Mouse (Mus musculus) heart, embryonic 16.5 days (tissue): ENCODE results near the gene Gm3448. TPM values are rescaled to one million over a fixed set of nuclear protein-coding genes. Genes with fewer than 3 reads are reported as not detected.
"Not testable (repeated sequence)": the region's sequence is repeated elsewhere in the genome, so short reads cannot be mapped to it uniquely, and the experiment has no call there.

Experiments
- ATAC-seq: fragments of 200-750 bp; cut with Nextera tagmentation; replicated peaks from 2 replicates; pipeline ENCODE4 v1.8.0; 2017; ENCODE audit warnings: moderate number of reproducible peaks; ENCODE audit not compliant: insufficient read depth, low FRiP score; ENCODE audit errors: extremely low read depth
- H3K27ac ChIP-seq: fragments of 300-500 bp; sonication (generic); 2 replicates; pipeline ENCODE4 v1.5.1; 2014; ENCODE audit warnings: mild to moderate bottlenecking, low read length, control low read depth, moderate library complexity
- H3K27me3 ChIP-seq: fragments of 300-500 bp; sonication (generic); 2 replicates; pipeline ENCODE4 v1.6.1; 2014; ENCODE audit warnings: low read length, mixed read lengths; ENCODE audit not compliant: control insufficient read depth, insufficient read depth
- H3K36me3 ChIP-seq: fragments of 300-500 bp; sonication (generic); 2 replicates; pipeline ENCODE4 v1.6.1; 2014; ENCODE audit not compliant: control insufficient read depth, insufficient read depth
- H3K4me1 ChIP-seq: fragments of 300-500 bp; sonication (generic); 2 replicates; pipeline ENCODE4 v1.6.1; 2014; ENCODE audit warnings: low read length, mixed read lengths; ENCODE audit not compliant: control insufficient read depth, insufficient read depth
- H3K4me2 ChIP-seq: fragments of 300-500 bp; sonication (generic); 2 replicates; pipeline ENCODE4 v1.6.1; 2014; ENCODE audit warnings: low read depth, mild to moderate bottlenecking, control low read depth, low read length
- H3K4me3 ChIP-seq: fragments of 300-500 bp; sonication (generic); 2 replicates; pipeline ENCODE4 v1.5.1; 2014; ENCODE audit warnings: mild to moderate bottlenecking, control low read depth, low read length
- H3K9ac ChIP-seq: fragments of 300-500 bp; sonication (generic); 2 replicates; pipeline ENCODE4 v1.6.1; 2014; ENCODE audit warnings: low read length, control low read depth
- H3K9me3 ChIP-seq: fragments of 300-500 bp; sonication (generic); replicated peaks from 2 replicates; pipeline ENCODE4 v1.6.1; 2016; ENCODE audit warnings: low read length; ENCODE audit not compliant: control insufficient read depth
- WGBS: fragments of 180-500 bp; shearing (Covaris S2); extraction: QIAGEN DNeasy Blood & Tissue Kit; methylation state at CpG from one replicate; pipeline ENCODE4 v1.1.7; 2014; 5-methylcytosine and 5-hydroxymethylcytosine counted together
- polyA plus RNA-seq: library from polyadenylated mRNA; unstranded; fragments of >200 nt; fragmentation: Nextera tagmentation; extraction: Ambion mirVana; gene quantifications from 2 replicates; pipeline ENCODE4 v1.2.1, GENCODE M21; 2015

Gm3448 gene
- polyA plus RNA-seq, 1 experiment from 2014 or later, result 2.0 TPM

DNA sequence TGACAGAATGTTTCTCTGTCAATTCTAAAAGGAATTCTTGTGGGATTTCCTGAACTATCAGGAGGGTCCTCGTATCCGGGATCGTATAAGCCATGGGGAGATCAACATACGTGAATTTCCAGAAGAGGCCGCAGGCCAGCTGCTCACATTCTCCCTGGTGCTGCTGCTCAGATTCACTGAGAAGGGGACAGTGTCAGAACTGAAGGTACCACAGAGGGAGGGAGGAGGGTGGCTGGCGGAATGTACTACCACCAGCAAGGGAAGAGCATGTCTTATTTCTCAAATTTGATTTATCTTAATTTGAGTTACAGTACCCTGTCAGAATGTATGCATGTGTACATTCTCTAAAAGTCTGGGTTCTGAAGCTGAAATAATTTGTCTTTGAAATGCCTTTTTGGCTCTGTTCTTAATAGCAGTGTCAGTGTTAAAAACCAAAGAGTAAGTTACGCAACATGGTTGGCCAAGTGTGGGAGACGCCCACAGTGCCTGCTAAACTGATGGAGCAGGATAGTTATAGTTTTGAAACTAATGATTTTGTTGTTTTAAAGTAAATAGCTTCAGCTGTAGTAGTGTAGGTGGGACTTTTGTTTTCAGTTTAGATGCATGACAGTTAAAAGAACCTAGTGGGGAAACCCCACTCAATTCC, 12.0 kb upstream of the Gm3448 start:
- ATAC-seq, H3K4me2 ChIP-seq, H3K9me3 ChIP-seq, H3K4me1 ChIP-seq, H3K4me3 ChIP-seq, H3K36me3 ChIP-seq, H3K27ac ChIP-seq, H3K27me3 ChIP-seq, H3K9ac ChIP-seq: not testable (repeated sequence)
- 94% methylated on average over 5 of the region's 8 CpGs for WGBS

DNA sequence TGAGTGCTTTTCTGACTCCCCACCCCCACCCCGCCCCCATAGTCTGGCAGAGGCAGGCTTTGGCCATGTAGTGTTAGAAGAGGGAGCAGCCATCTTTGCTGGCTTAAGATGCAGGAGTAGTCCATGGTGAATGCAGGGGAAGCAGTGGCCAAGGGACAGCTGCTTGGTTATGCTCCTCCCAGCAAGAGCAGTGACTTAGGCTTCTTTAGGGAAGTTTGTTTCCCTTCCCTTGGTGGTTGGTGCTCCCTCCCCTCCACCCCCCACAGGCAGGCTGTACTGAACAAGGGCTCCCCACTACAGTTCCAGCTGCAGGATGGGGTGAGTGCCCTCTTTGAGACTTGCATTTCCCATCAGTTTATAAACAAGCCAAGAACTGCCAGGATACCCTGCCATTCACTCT, 11.4 kb upstream of the Gm3448 start:
- ATAC-seq, H3K36me3 ChIP-seq, H3K9ac ChIP-seq, H3K27ac ChIP-seq, H3K4me3 ChIP-seq, H3K27me3 ChIP-seq, H3K4me1 ChIP-seq, H3K4me2 ChIP-seq, H3K9me3 ChIP-seq: not testable (repeated sequence)
- WGBS, result 38% methylated on average over 1 of the region's 1 CpGs

DNA sequence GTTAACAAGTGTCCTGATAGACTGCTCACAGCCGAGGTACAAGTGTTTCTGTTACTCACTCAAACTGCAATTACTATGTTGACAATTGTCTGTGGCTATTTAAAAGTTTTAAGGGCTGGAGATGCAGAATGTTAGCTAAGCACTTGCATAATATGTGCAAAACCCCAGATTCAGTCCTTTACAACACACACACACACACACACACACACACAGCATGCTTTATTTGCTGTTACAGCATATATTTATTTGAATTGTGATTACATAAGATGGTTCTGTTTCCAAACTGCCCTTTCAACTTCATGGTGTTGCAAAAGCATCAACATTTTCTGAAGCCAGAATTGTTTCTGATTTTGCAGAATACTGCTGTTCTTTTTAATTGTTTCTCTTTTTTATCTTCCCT, 9.0 kb upstream of the Gm3448 start:
- not testable (repeated sequence) for H3K4me1 ChIP-seq, H3K4me2 ChIP-seq, ATAC-seq, H3K36me3 ChIP-seq, H3K27me3 ChIP-seq, H3K4me3 ChIP-seq, H3K9me3 ChIP-seq, H3K9ac ChIP-seq, H3K27ac ChIP-seq
- no CpG with 5 or more reads among the region's 1 CpGs for WGBS

DNA sequence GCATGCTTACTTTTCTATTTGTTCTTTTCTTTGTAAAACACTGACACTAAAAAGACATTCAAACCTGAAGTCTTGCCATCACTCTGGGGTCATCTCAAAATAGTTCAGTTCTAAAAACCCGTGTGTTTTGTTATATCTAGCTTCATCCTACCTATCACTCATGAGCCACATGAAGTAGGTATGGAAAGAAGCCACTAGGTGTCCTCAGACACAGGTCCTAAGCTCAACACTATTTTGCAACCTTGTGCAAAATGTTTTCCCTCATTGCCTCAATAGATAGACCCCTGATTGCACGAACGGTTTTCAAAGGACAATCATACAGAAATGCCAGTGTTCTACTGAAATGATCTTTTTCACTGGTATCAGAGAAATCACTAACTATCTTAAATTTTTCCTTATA, 882 bp downstream of the Gm3448 start:
- ATAC-seq, H3K27ac ChIP-seq, H3K36me3 ChIP-seq, H3K27me3 ChIP-seq, H3K9me3 ChIP-seq, H3K4me3 ChIP-seq, H3K9ac ChIP-seq, H3K4me2 ChIP-seq, H3K4me1 ChIP-seq: not testable (repeated sequence)
- WGBS, result no CpG with 5 or more reads among the region's 3 CpGs

DNA sequence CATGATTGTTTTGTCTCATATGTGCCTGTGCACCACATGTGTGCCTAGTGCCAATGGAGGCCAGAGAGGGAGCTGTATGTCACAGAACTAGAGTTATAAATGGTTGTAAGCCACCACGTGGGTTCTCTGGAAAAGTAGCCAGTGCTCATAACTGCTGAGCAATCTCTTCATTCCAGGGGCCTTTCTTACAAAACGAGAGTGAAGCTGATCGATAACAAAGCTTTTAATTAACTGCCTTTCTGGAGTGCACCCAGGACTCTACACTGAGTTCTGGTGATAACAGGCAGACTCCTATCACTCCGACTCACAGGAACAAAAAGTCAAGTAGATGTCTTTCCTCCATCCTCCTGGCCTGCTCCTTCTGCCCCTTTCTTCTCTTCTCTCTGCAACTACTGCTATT, 9.9 kb downstream of the Gm3448 start:
- WGBS, result no CpG with 5 or more reads among the region's 4 CpGs
- ATAC-seq, result not testable (repeated sequence)

DNA sequence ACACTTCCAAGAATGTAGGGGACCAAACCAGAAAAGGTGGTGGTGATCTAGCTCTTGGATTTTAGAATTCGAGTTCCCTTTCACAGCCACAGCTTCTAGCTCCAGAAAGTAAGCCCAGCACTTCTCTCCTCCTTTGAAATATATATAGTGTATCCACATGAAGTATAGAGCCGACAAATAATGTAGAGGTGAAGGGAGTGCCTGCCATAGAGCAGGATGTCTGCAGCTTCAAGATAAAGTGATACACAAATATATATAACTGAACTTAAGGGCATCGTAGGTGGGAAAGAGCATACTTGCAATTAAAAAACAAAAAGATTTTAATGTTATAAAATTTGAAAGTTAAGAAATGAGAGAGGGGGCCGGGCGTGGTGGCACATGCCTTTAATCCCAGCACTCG, 15.8 kb downstream of the Gm3448 start:
- H3K4me1 ChIP-seq, H3K27ac ChIP-seq, ATAC-seq, H3K9me3 ChIP-seq, H3K36me3 ChIP-seq, H3K9ac ChIP-seq, H3K4me3 ChIP-seq, H3K27me3 ChIP-seq, H3K4me2 ChIP-seq: not testable (repeated sequence)
- no CpG with 5 or more reads among the region's 6 CpGs for WGBS

More for the DNA sequence above, 9.9 kb downstream of the Gm3448 start:
- not testable (repeated sequence) for H3K4me1 ChIP-seq, H3K36me3 ChIP-seq, H3K4me3 ChIP-seq, H3K9ac ChIP-seq, H3K27ac ChIP-seq, H3K27me3 ChIP-seq, H3K4me2 ChIP-seq, H3K9me3 ChIP-seq

DNA sequence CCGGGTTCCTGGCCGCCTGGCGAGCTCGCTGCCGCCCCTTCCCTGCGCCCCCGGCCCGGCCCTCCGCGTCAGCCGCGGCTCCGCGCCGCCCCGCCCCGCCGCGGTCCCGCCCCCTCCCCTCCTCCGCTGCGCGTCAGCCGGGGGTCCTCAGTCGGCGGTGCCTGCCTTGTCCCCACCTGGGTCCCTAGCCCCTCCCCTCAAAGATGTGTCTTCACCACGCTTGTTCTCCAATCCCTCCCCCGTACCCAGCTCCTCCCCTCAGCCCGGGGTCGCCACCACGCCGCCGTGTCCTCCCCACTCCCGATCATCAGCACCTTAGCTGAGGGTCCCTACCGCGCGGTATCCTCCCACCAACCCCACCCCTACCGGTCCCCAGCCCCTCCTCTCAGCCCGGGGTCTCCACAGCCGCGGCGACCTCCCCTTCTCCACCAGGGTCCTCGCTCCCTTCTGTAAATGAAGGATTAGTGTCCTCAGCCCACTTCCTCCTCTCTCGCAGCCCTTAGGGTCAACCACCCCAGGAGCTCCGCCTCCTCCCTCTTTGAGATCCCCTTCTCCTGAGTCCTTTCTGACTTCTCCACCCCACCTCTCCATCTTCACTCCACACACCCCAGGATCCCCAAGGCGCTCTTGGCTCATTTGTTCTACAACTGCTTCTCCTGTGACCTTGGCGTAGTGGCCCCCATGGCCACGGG, 16.7 kb downstream of the Gm3448 start:
- not testable (repeated sequence) for H3K27me3 ChIP-seq, H3K4me1 ChIP-seq, H3K4me2 ChIP-seq, H3K36me3 ChIP-seq, H3K4me3 ChIP-seq, H3K9ac ChIP-seq, H3K27ac ChIP-seq, H3K9me3 ChIP-seq
- peak; percentile 75 for ATAC-seq
- WGBS, result no CpG with 5 or more reads among the region's 48 CpGs

DNA sequence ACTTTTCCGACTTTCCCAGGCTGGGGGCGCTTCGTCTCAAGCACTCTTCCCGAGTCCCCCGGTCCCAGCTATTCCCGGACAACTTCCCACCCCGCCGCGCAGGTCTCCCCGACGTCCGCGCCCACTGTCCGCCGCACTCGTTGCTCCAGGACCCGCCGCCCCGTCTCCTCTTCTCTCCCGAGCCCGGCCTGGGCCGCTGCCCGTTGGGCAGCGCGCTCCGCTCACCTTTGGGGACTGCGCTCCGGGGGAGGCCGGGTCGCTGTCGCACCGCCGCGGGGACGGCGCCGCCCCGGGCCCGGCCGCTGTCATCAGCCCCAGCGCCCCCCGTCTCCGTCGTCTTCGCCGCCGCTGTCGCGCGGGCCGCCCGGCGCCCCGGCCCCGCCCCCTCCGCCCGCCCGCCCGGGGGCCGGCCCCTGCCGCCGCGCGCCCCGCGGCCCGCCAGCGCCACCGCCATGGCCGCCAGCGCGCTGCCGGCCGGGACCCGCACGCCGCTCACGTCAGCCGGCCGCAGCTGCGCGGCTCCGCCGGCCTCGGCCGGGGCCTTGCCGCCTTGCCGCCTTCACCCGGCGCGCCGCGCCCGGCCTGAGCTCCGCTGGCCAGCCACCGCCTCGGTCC, 17.4 kb downstream of the Gm3448 start:
- not testable (repeated sequence) for H3K4me2 ChIP-seq, H3K36me3 ChIP-seq, H3K4me3 ChIP-seq, H3K9me3 ChIP-seq, H3K4me1 ChIP-seq, H3K9ac ChIP-seq, H3K27me3 ChIP-seq, H3K27ac ChIP-seq
- no CpG with 5 or more reads among the region's 97 CpGs for WGBS
- peak; percentile 82 for ATAC-seq

DNA sequence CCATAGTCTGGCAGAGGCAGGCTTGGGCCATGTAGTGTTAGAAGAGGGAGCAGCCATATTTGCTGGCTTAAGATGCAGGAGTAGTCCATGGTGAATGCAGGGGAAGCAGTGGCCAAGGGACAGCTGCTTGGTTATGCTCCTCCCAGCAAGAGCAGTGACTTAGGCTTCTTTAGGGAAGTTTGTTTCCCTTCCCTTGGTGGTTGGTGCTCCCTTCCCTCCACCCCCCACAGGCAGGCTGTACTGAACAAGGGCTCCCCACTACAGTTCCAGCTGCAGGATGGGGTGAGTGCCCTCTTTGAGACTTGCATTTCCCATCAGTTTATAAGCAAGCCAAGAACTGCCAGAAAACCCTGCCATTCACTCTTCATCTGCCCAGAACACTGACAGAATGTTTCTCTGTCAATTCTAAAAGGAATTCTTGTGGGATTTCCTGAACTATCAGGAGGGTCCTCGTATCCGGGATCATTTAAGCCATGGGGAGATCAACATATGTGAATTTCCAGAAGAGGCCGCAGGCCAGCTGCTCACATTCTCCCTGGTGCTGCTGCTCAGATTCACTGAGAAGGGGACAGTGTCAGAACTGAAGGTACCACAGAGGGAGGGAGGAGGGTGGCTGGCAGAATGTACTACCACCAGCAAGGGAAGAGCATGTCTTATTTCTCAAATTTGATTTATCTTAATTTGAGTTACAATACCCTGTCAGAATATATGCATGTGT, 19.7 kb downstream of the Gm3448 start:
- H3K27ac ChIP-seq, H3K4me1 ChIP-seq, H3K36me3 ChIP-seq, H3K4me2 ChIP-seq, H3K9me3 ChIP-seq, H3K27me3 ChIP-seq, H3K4me3 ChIP-seq, H3K9ac ChIP-seq, ATAC-seq: not testable (repeated sequence)
- 82% methylated on average over 3 of the region's 3 CpGs for WGBS
